Mouse (Mus musculus) MEL (cell line): ENCODE data around the gene Alg2. TPM values are rescaled to one million over a fixed set of nuclear protein-coding genes. Genes with fewer than 3 reads are reported as not detected.
A peak's percentile ranks its signal among the peaks of the same experiment; 100 is the strongest.

Experiments used
- DNase-seq: peaks from one replicate; pipeline ENCODE4 v3.0.0; 2011; ENCODE audit warnings: low read depth, low spot score
- H3K27ac ChIP-seq: 2 replicates; pipeline ENCODE4 v1.5.1; 2012; ENCODE audit warnings: low read depth, mild to moderate bottlenecking, control low read depth, low read length, moderate library complexity; ENCODE audit not compliant: control insufficient read depth
- H3K27me3 ChIP-seq, 2 experiments: fragments of 150-350 bp in 1 of 2; sonication (generic) in 1 of 2; 2 replicates each; pipeline ENCODE4 v1.6.1; 2012; ENCODE audit warnings: low read length in 2 of 2, mild to moderate bottlenecking in 2 of 2, improper control_type of control experiment in 1 of 2, moderate library complexity in 1 of 2; ENCODE audit not compliant: insufficient read depth in 2 of 2, control insufficient read depth in 1 of 2
- H3K36me3 ChIP-seq, 2 experiments: 2 replicates each; pipeline ENCODE4 v1.6.1; 2012 to 2014; ENCODE audit warnings: low read length in 2 of 2, improper control_type of control experiment in 1 of 2, inconsistent platforms in 1 of 2, mild to moderate bottlenecking in 1 of 2; ENCODE audit not compliant: insufficient read depth in 2 of 2, control insufficient read depth in 1 of 2
- H3K4me1 ChIP-seq, 2 experiments: fragments of 150-350 bp in 1 of 2; sonication (generic) in 1 of 2; 2 replicates each; pipeline ENCODE4 v1.6.1; 2012; ENCODE audit warnings: low read length in 2 of 2, improper control_type of control experiment in 1 of 2, mild to moderate bottlenecking in 1 of 2; ENCODE audit not compliant: insufficient read depth in 2 of 2, control insufficient read depth in 1 of 2
- H3K4me3 ChIP-seq, 2 experiments: fragments of 150-350 bp in 1 of 2; sonication (generic) in 1 of 2; 2 replicates each; pipeline ENCODE4 v1.5.1; 2012; ENCODE audit warnings: low read depth in 2 of 2, low read length in 2 of 2, mild to moderate bottlenecking in 2 of 2, moderate library complexity in 2 of 2, control low read depth in 1 of 2, improper control_type of control experiment in 1 of 2; ENCODE audit not compliant: control insufficient read depth in 1 of 2, insufficient read depth in 1 of 2
- H3K79me2 ChIP-seq: 2 replicates; pipeline ENCODE4 v1.6.1; 2012; ENCODE audit warnings: mild to moderate bottlenecking, low read length, moderate library complexity; ENCODE audit not compliant: control insufficient read depth, poor library complexity, insufficient read depth
- H3K9ac ChIP-seq: 2 replicates; pipeline ENCODE4 v1.6.1; 2012; ENCODE audit warnings: low read depth, mild to moderate bottlenecking, control low read depth, low read length, moderate library complexity; ENCODE audit not compliant: control insufficient read depth, poor library complexity, severe bottlenecking
- H3K9me3 ChIP-seq: fragments of 150-350 bp; sonication (generic); replicated peaks from 2 replicates; pipeline ENCODE4 v1.6.1; 2012; ENCODE audit warnings: mild to moderate bottlenecking, low read length, improper control_type of control experiment, moderate library complexity; ENCODE audit not compliant: insufficient read depth
- BHLHE40 ChIP-seq: IDR thresholded peaks from 2 replicates; pipeline ENCODE4 v1.6.1; 2012; ENCODE audit warnings: low read depth, mild to moderate bottlenecking, inconsistent platforms, low read length, improper control_type of control experiment, borderline replicate concordance
- CHD1 ChIP-seq: IDR thresholded peaks from 2 replicates; pipeline ENCODE4 v1.6.1; 2012; ENCODE audit warnings: low read depth, mild to moderate bottlenecking, inconsistent platforms, low read length, improper control_type of control experiment
- CHD2 ChIP-seq: IDR thresholded peaks from 2 replicates; pipeline ENCODE4 v1.6.1; 2011; ENCODE audit warnings: low read length, improper control_type of control experiment
- E2F4 ChIP-seq: IDR thresholded peaks from 2 replicates; pipeline ENCODE4 v1.6.1; 2011; ENCODE audit warnings: low read depth, low read length, improper control_type of control experiment, borderline replicate concordance
- ELF1 ChIP-seq: IDR thresholded peaks from 2 replicates; pipeline ENCODE4 v1.6.1; 2014; ENCODE audit warnings: low read depth, mild to moderate bottlenecking, inconsistent platforms, low read length, improper control_type of control experiment, moderate library complexity
- EP300 ChIP-seq, 2 experiments: IDR thresholded peaks; 2 replicates each; pipeline ENCODE4 v1.6.1; 2011; ENCODE audit warnings: improper control_type of control experiment in 2 of 2, low read length in 2 of 2, low read depth in 1 of 2, mild to moderate bottlenecking in 1 of 2
- GABPA ChIP-seq: IDR thresholded peaks from 2 replicates; pipeline ENCODE4 v1.6.1; 2012; ENCODE audit warnings: low read depth, mild to moderate bottlenecking, inconsistent platforms, low read length, improper control_type of control experiment, moderate library complexity
- GATA1 ChIP-seq: IDR thresholded peaks from 2 replicates; pipeline ENCODE4 v1.6.1; 2011; ENCODE audit warnings: low read depth, low read length, improper control_type of control experiment
- HCFC1 ChIP-seq: IDR thresholded peaks from 2 replicates; pipeline ENCODE4 v1.6.1; 2012; ENCODE audit warnings: low read depth, mild to moderate bottlenecking, inconsistent platforms, low read length, improper control_type of control experiment, moderate library complexity
- JUND ChIP-seq: IDR thresholded peaks from 2 replicates; pipeline ENCODE4 v1.6.1; 2011; ENCODE audit warnings: low read depth, mild to moderate bottlenecking, improper control_type of control experiment, low read length
- KAT2A ChIP-seq: conservative IDR thresholded peaks from 2 replicates; pipeline ENCODE4 v1.6.1; 2012; ENCODE audit warnings: low read depth, low read length, improper control_type of control experiment, inconsistent platforms
- MAFK ChIP-seq: IDR thresholded peaks from 2 replicates; pipeline ENCODE4 v1.6.1; 2011; ENCODE audit warnings: low read depth, mild to moderate bottlenecking, low read length, improper control_type of control experiment, borderline replicate concordance
- MAX ChIP-seq: IDR thresholded peaks from 2 replicates; pipeline ENCODE4 v1.6.1; 2011; ENCODE audit warnings: low read length, improper control_type of control experiment
- MAZ ChIP-seq: IDR thresholded peaks from 2 replicates; pipeline ENCODE4 v1.6.1; 2012; ENCODE audit warnings: low read depth, mild to moderate bottlenecking, inconsistent platforms, low read length, improper control_type of control experiment
- MEF2A ChIP-seq: IDR thresholded peaks from 2 replicates; pipeline ENCODE4 v1.6.1; 2014; ENCODE audit warnings: low read depth, mild to moderate bottlenecking, inconsistent platforms, low read length, improper control_type of control experiment; ENCODE audit not compliant: poor library complexity, insufficient replicate concordance, severe bottlenecking; ENCODE audit errors: extremely low read depth
- MXI1 ChIP-seq: IDR thresholded peaks from 2 replicates; pipeline ENCODE4 v1.6.1; 2011; ENCODE audit warnings: mild to moderate bottlenecking, low read depth, low read length, improper control_type of control experiment
- MYC ChIP-seq: IDR thresholded peaks from 2 replicates; pipeline ENCODE4 v1.6.1; 2011; ENCODE audit warnings: low read depth, mild to moderate bottlenecking, low read length, improper control_type of control experiment, moderate library complexity
- NELFE ChIP-seq: IDR thresholded peaks from 2 replicates; pipeline ENCODE4 v1.6.1; 2011; ENCODE audit warnings: low read depth, low read length, improper control_type of control experiment
- NRF1 ChIP-seq: IDR thresholded peaks from 2 replicates; pipeline ENCODE4 v1.6.1; 2014; ENCODE audit warnings: low read depth, mild to moderate bottlenecking, inconsistent platforms, low read length, improper control_type of control experiment, moderate library complexity; ENCODE audit not compliant: poor library complexity, insufficient read depth, severe bottlenecking
- POLR2A ChIP-seq, 2 experiments: IDR thresholded peaks; 2 replicates each; pipeline ENCODE4 v1.6.1; 2011 to 2012; ENCODE audit warnings: low read length in 2 of 2, mild to moderate bottlenecking in 2 of 2, control low read depth in 1 of 2, improper control_type of control experiment in 1 of 2, low read depth in 1 of 2, moderate library complexity in 1 of 2; ENCODE audit not compliant: control insufficient read depth in 1 of 2, insufficient read depth in 1 of 2, poor library complexity in 1 of 2
- POLR2AphosphoS2 ChIP-seq: IDR thresholded peaks from 2 replicates; pipeline ENCODE4 v1.6.1; 2011; ENCODE audit warnings: low read length, improper control_type of control experiment
- POLR2AphosphoS5 ChIP-seq: IDR thresholded peaks from 2 replicates; pipeline ENCODE4 v1.6.1; 2012; ENCODE audit warnings: low read depth, borderline replicate concordance, mild to moderate bottlenecking, inconsistent platforms, low read length, moderate library complexity, mixed read lengths
- RAD21 ChIP-seq: IDR thresholded peaks from 2 replicates; pipeline ENCODE4 v1.6.1; 2011; ENCODE audit warnings: mild to moderate bottlenecking, low read depth, low read length, improper control_type of control experiment
- SIN3A ChIP-seq: IDR thresholded peaks from 2 replicates; pipeline ENCODE4 v1.6.1; 2012; ENCODE audit warnings: low read length, improper control_type of control experiment, inconsistent platforms
- SMC3 ChIP-seq: IDR thresholded peaks from 2 replicates; pipeline ENCODE4 v1.6.1; 2011; ENCODE audit warnings: low read depth, low read length, improper control_type of control experiment
- TAL1 ChIP-seq: IDR thresholded peaks from 2 replicates; pipeline ENCODE4 v1.6.1; 2012; ENCODE audit warnings: mild to moderate bottlenecking, inconsistent platforms, low read length, moderate library complexity, mixed read lengths
- TBP ChIP-seq: IDR thresholded peaks from 2 replicates; pipeline ENCODE4 v1.8.0; 2011; ENCODE audit warnings: low read depth, low read length, improper control_type of control experiment
- TCF12 ChIP-seq: IDR thresholded peaks from 2 replicates; pipeline ENCODE4 v1.6.1; 2014; ENCODE audit warnings: low read depth, mild to moderate bottlenecking, inconsistent platforms, low read length, improper control_type of control experiment, moderate library complexity
- UBTF ChIP-seq: IDR thresholded peaks from 2 replicates; pipeline ENCODE4 v1.6.1; 2012; ENCODE audit warnings: low read depth, mild to moderate bottlenecking, inconsistent platforms, low read length, improper control_type of control experiment, moderate library complexity, borderline replicate concordance; ENCODE audit not compliant: insufficient read depth
- USF1 ChIP-seq: IDR thresholded peaks from 2 replicates; pipeline ENCODE4 v1.6.1; 2014; ENCODE audit warnings: low read depth, mild to moderate bottlenecking, inconsistent platforms, low read length, improper control_type of control experiment, moderate library complexity
- USF2 ChIP-seq, 2 experiments: IDR thresholded peaks; 2 replicates each; pipeline ENCODE4 v1.6.1; 2011 to 2012; ENCODE audit warnings: improper control_type of control experiment in 2 of 2, low read length in 2 of 2, borderline replicate concordance in 1 of 2, inconsistent platforms in 1 of 2, low read depth in 1 of 2, mild to moderate bottlenecking in 1 of 2; ENCODE audit not compliant: insufficient read depth in 1 of 2
- ZC3H11A ChIP-seq: IDR thresholded peaks from 2 replicates; pipeline ENCODE4 v1.6.1; 2012; ENCODE audit warnings: low read depth, mild to moderate bottlenecking, inconsistent platforms, low read length, improper control_type of control experiment
- ZMIZ1 ChIP-seq: IDR thresholded peaks from 2 replicates; pipeline ENCODE4 v1.6.1; 2012; ENCODE audit warnings: low read depth, mild to moderate bottlenecking, inconsistent platforms, low read length, improper control_type of control experiment, moderate library complexity
- ZNF384 ChIP-seq: IDR thresholded peaks from 2 replicates; pipeline ENCODE4 v1.6.1; 2012; ENCODE audit warnings: low read depth, mild to moderate bottlenecking, inconsistent platforms, low read length, improper control_type of control experiment
- polyA plus RNA-seq, 2 experiments: library from polyadenylated mRNA; stranded (reverse) in 1 of 2; unstranded in 1 of 2; fragments of >175 nt in 1 of 2; fragments of >200 nt in 1 of 2; gene quantifications; 2 replicates each; pipeline versions ENCODE4 v1.2.1 to v1.2.4; 2012; ENCODE audit warnings: low replicate concordance in 2 of 2, low read depth in 1 of 2; ENCODE audit not compliant: insufficient read length in 2 of 2, insufficient read depth in 1 of 2, missing spikeins in 1 of 2
- total RNA-seq: library from RNA; depleted of rRNA; stranded (reverse); fragments of 300-350 nt; gene quantifications from 2 replicates; pipeline ENCODE4 v1.2.3, GENCODE M21; 2012; rRNA removed

The Alg2 gene
- total RNA-seq (10.1 and 11.6 TPM in 2 replicates), polyA plus RNA-seq (10 to 100 TPM; 31.3 to 48.1 TPM)

DNA sequence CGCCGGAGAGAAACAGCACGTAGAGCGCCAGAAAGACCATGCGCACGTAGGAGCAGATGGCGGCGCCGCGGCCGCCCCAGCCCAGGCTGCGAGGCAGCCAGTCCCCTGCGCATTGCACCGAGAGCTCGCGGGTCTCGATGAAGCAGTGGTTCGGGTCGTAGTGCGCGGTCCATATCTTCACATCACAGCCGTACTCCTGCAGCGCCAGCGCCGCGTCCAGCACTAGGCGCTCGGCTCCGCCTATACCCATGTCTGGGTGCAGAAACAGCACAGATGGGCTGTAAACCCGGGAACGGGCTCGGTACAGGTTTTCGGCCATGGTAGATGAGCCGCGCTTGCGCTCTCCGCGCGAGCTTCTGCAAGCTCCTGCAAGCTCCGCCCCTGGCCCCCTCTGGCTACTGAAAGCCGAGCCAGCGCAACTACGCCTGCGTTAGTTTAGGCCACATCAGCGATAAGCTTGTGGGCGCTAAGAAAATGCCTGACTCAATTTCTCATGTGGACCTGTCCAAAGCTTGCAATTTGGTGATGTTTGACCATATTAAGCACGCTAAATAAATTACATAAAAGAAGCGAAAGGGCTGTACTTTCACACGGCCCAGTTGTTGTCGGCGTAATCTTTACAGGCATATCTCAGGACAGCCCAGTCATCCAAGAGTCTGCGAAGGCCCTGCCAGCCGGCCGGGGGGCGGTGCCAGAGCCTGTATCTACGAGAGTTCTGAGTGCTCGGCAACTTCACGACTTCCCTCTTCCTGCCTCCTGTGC, at the start of gene Alg2, which contains the start of gene Sec61b:
Alg2 (minus strand) TSS at position 366 of the 762 bp plus-strand sequence.
Sec61b (plus strand) TSS at position 691 of the 762 bp plus-strand sequence.
- H3K9ac ChIP-seq: peak within 1 kb of the TSS; percentile 86
- H3K4me3 ChIP-seq: peak within 1 kb of the TSS; percentile 78 to 87
- H3K36me3 ChIP-seq: peaks cover 11 to 22% of the 10 kb centered on the region in 2 experiments
- H3K79me2 ChIP-seq: peaks cover 45% of the 10 kb centered on the region
- no peaks in the 10 kb centered on the region for H3K9me3 ChIP-seq
- peak; percentile 99 for DNase-seq
- TF ChIP-seq GABPA: no peak
- TF ChIP-seq TBP: peak; percentile 53; the same call in 1 of the 2 replicates
- no peak for TF ChIP-seq USF1
- no peak; the same call in 1 of the 2 replicates for TF ChIP-seq MAZ
- TF ChIP-seq GATA1: peak; percentile 92
- TF ChIP-seq ELF1: peak; percentile 71; the same call in 1 of the 2 replicates
- peak; percentile 31; the same call in 1 of the 2 replicates for TF ChIP-seq ZMIZ1
- no peak for TF ChIP-seq JUND
- TF ChIP-seq MAFK: no peak
- peak; percentile 80; the same call in 1 of the 2 replicates for TF ChIP-seq MXI1
- TF ChIP-seq MEF2A: no peak
- TF ChIP-seq POLR2AphosphoS2: no peak
- no peak for TF ChIP-seq E2F4
- TF ChIP-seq EP300 (IDR thresholded peaks at IDR 0.05; ENCODE audit: low read depth in 1 of 2, low read length in 2 of 2): no peak
- TF ChIP-seq UBTF: 0 out of 2 replicates have a peak, but pooled peaks have one; percentile 46
- TF ChIP-seq CHD1: no peak
- peak; percentile 65 to 91 for TF ChIP-seq POLR2A (IDR thresholded peaks at IDR 0.05; ENCODE audit: control insufficient read depth in 1 of 2, insufficient read depth in 1 of 2, low read depth in 1 of 2, low read length in 2 of 2, poor library complexity in 1 of 2)
- no peak for TF ChIP-seq TAL1
- TF ChIP-seq NRF1: peak; percentile 87
- TF ChIP-seq USF2 (IDR thresholded peaks at IDR 0.05; ENCODE audit: borderline replicate concordance in 1 of 2, insufficient read depth in 1 of 2, low read depth in 1 of 2, low read length in 2 of 2): no peak
- peak; percentile 100 for TF ChIP-seq MAX
- TF ChIP-seq KAT2A: no peak; the same call in 1 of the 2 replicates
- no peak for TF ChIP-seq POLR2AphosphoS5
- peak; percentile 67; the same call in 1 of the 2 replicates for TF ChIP-seq MYC
- peak; percentile 80 for TF ChIP-seq NELFE
- TF ChIP-seq SMC3: no peak
- TF ChIP-seq RAD21: no peak
- TF ChIP-seq ZNF384: no peak
- TF ChIP-seq BHLHE40: no peak
- TF ChIP-seq HCFC1: peak; percentile 91
- peak; percentile 85 for TF ChIP-seq SIN3A
- no peak for TF ChIP-seq ZC3H11A
- no peak for TF ChIP-seq CHD2
- no peak for TF ChIP-seq TCF12
- H3K27me3 ChIP-seq: no peaks in the 10 kb centered on the region
- H3K27ac ChIP-seq: peak within 1 kb of the TSS; percentile 86
- peaks cover 4 to 9% of the 10 kb centered on the region in 2 experiments; a peak in 3 of 4 replicates for H3K4me1 ChIP-seq
